Mouse (Mus musculus): ENCODE measurements around the gene Gm12830. TPM values are rescaled to one million over a fixed set of nuclear protein-coding genes. Genes with fewer than 3 reads are reported as not detected.

Gene Gm12830
- polyA plus RNA-seq, 1 experiment from 2014 or later: not detected

- Histone ChIP-seq H3K27ac (replicated peaks) (no peak overlapping the region), H3K4me1 (replicated peaks) (peaks cover 9% of the 10 kb centered on the region), H3K9me3 (no peaks in the 10 kb centered on the region), H3K36me3 (no peaks in the 10 kb centered on the region), H3K4me3 (no peak overlapping the region), H3K9ac (no peak overlapping the region), H3K4me2 (no peak overlapping the region), H3K27me3 (peaks cover 91% of the 10 kb centered on the region)
- no peak for ATAC-seq (ENCODE audit: low FRiP score, low read depth)
- 0% methylated on average over 11 of the region's 11 CpGs for WGBS
These were observed 81.9 kb downstream of the Gm12830 start for GRCm38 (mm10) chr4:114903422-114903782.

GRCm38 (mm10) chr4:114905501-114905900, 84.0 kb downstream of the Gm12830 start:
- WGBS: 44% methylated on average over 3 of the region's 3 CpGs
- no peak for ATAC-seq (ENCODE audit: low FRiP score, low read depth)
- no peak overlapping the region for H3K9ac ChIP-seq

More at GRCm38 (mm10) chr4:114905501-114905900, 84.0 kb downstream of the Gm12830 start:
- H3K27me3 ChIP-seq: peaks cover 91% of the 10 kb centered on the region
- no peak overlapping the region for H3K4me3 ChIP-seq
- no peaks in the 10 kb centered on the region for H3K9me3 ChIP-seq
- H3K4me2 ChIP-seq: no peak overlapping the region
- peaks cover 20% of the 10 kb centered on the region for H3K4me1 ChIP-seq (replicated peaks)
- H3K27ac ChIP-seq (replicated peaks): no peak overlapping the region
- H3K36me3 ChIP-seq: no peaks in the 10 kb centered on the region

Other genes starting within 250 kb of the Gm12830 start
- 0.18 and 0.45 TPM in 2 replicates for gene Foxd2, start 87.2 kb downstream of the Gm12830 start, polyA plus RNA-seq (2015; fragmentation: Nextera tagmentation; extraction: Ambion mirVana)
- gene Foxe3, start 104.3 kb downstream of the Gm12830 start, polyA plus RNA-seq (2015; fragmentation: Nextera tagmentation; extraction: Ambion mirVana): not detected in 2 replicates
- gene Cmpk1, start 165.5 kb downstream of the Gm12830 start, polyA plus RNA-seq (2015; fragmentation: Nextera tagmentation; extraction: Ambion mirVana): 189 and 197 TPM in 2 replicates
- 2.6 and 2.8 TPM in 2 replicates for gene Stil, start 178.4 kb downstream of the Gm12830 start, polyA plus RNA-seq (2015; fragmentation: Nextera tagmentation; extraction: Ambion mirVana)
- 2.6 and 3.2 TPM in 2 replicates for gene Tal1, start 234.7 kb downstream of the Gm12830 start, polyA plus RNA-seq (2015; fragmentation: Nextera tagmentation; extraction: Ambion mirVana)